Mouse (Mus musculus) embryo, embryonic 11.5 days (tissue): ENCODE results near the gene Krt14.

Source experiments
- DNase-seq: peaks from one replicate; pipeline ENCODE4 v3.0.0-alpha.2; 2012; ENCODE audit warnings: low read depth, low spot score

The Krt14 gene

GRCm38 (mm10) chr11:100168071-100168470 lies 39.3 kb downstream of the Krt14 start:
- no peak for DNase-seq

- DNase-seq = no peak
Observed at GRCm38 (mm10) chr11:100164392-100164791, 43.0 kb downstream of the Krt14 start.

- no peak for DNase-seq
Observed at GRCm38 (mm10) chr11:100157908-100158477, 49.4 kb downstream of the Krt14 start.

GRCm38 (mm10) chr11:100157331-100157730 lies 50.0 kb downstream of the Krt14 start:
- DNase-seq = no peak

GRCm38 (mm10) chr11:100155497-100156255 lies 51.7 kb downstream of the Krt14 start:
- DNase-seq = no peak
